Mouse (Mus musculus) lung, adult 2 months (tissue): ENCODE measurements at regions not wholly inside any gene's neighbourhood (a gene's known extent, or its start where the extent isn't known, plus 50 kb on each side); places are given as distances from the start of the nearest gene placed in this dataset.
"Not testable (repeated sequence)": the region's sequence is repeated elsewhere in the genome, so short reads cannot be mapped to it uniquely, and the experiment has no call there.

Experiments used
- CTCF ChIP-seq: fragments of 200-500 bp; IDR thresholded peaks from 2 replicates; pipeline ENCODE4 v1.5.1; 2011; ENCODE audit warnings: mild to moderate bottlenecking, low read length, control low read depth; ENCODE audit not compliant: insufficient read depth
- POLR2A ChIP-seq: fragments of 200-500 bp; IDR thresholded peaks from 2 replicates; pipeline ENCODE4 v1.6.1; 2011; ENCODE audit warnings: low read depth, mild to moderate bottlenecking, control low read depth, low read length, borderline replicate concordance; ENCODE audit errors: extremely low read depth

DNA sequence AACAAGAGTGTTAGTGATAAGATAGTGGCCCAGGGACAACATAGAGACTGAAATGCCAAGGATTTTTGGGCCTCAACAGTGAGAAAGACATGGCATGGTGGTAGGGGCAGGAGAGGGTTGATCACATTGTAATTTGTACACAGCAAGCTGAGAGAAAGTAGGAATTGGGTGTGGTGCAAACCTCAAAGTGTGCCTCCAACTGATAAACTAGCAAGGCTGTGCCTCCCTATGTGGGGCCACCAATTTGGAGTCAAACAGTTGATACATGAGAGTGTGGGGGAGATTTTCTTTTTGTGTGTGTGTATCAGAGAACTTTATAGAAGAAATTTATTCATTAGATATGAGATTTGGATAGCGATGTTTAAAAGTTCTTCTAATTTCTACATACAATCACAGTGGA is 244.0 kb downstream of the Tbl1xr1 start:
- TF ChIP-seq POLR2A, CTCF: not testable (repeated sequence)
